Mouse (Mus musculus): Measurements from ENCODE around the gene Dpf3. TPM values are rescaled to one million over a fixed set of nuclear protein-coding genes. Genes with fewer than 3 reads are reported as not detected.

Dpf3 gene
- polyA plus RNA-seq (2015; fragmentation: Nextera tagmentation; extraction: Ambion mirVana), result 12.2 and 14.3 TPM in 2 replicates

DNA sequence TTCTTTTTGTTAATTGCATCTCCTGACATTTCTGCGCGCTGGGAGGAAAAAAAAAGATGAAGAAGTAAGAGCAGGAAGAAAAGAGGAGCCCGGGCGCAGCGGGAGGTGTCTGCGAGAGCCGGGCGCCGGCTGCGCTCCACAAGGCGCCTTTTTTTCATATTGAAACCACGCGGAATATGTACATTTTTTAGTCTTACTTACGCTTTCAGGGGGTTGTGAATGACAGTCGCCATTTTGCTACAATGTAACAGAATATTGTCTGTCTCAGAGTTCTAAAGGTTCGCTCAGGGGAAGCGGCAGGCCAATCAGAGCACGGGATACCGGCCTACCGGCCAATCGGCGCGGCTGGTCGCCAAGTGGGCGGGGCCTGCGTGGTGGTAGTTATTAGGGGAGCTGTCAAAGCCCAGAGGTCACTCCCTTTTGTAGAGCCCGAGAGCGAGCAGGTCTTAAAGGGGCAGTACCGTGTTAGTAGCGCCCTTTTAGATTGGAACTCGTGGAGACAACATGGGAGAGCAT, at the start of gene Dpf3:
Dpf3 (minus strand) TSS at position 241 of the 516 bp plus-strand sequence.
- H3K27me3 ChIP-seq (ENCODE audit: insufficient read depth, low read length), result peaks cover 2% of the 10 kb centered on the region; the same call in 1 of the 2 replicates
- H3K4me1 ChIP-seq (ENCODE audit: insufficient read depth, low read length), result peaks cover 28% of the 10 kb centered on the region
- H3K9ac ChIP-seq (replicated peaks; ENCODE audit: low read length), result peak within 1 kb of the TSS; percentile 82
- peak within 1 kb of the TSS; percentile 83 for H3K4me3 ChIP-seq (ENCODE audit: low read length)
- H3K27ac ChIP-seq (ENCODE audit: low read length), result peak within 1 kb of the TSS; percentile 90
- peak; percentile 97 for ATAC-seq (ENCODE audit: low FRiP score, low TSS enrichment)
- H3K36me3 ChIP-seq (ENCODE audit: insufficient read depth, low read length), result no peaks in the 10 kb centered on the region
- peak within 1 kb of the TSS; percentile 99 for H3K4me2 ChIP-seq (replicated peaks; ENCODE audit: low read depth, low read length)
- H3K9me3 ChIP-seq (ENCODE audit: low read length), result peaks cover 4% of the 10 kb centered on the region; the same call in 1 of the 2 replicates
- WGBS, result under 1% methylated on average over 31 of the region's 31 CpGs

DNA sequence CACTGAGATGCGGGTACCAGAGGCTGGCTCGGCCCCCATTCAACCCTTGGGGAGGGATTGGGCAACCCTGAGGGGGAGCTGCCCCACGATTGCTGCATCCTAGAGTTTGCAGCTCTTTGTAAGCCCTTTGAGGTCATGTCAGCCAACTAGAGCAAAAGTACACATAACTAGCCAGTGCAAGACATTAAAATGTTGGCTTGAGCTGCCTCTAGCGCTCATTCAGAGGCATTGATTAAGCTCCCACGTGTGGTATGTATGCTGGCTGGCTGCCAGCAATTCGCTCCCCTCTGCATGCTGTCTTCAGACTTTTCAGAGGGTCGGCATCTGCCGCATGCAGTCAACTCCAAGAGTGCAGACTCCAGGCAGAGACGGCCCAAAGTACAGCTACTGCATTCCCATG, 48.5 kb upstream of the Dpf3 start:
- Histone ChIP-seq H3K27me3 (ENCODE audit: insufficient read depth, low read length) (no peaks in the 10 kb centered on the region), H3K4me2 (replicated peaks; ENCODE audit: low read depth, low read length) (no peak overlapping the region), H3K4me3 (ENCODE audit: low read length) (no peak overlapping the region), H3K9me3 (ENCODE audit: low read length) (no peaks in the 10 kb centered on the region), H3K9ac (replicated peaks; ENCODE audit: low read length) (no peak overlapping the region), H3K27ac (ENCODE audit: low read length) (no peak overlapping the region), H3K36me3 (ENCODE audit: insufficient read depth, low read length) (peaks cover 51% of the 10 kb centered on the region), H3K4me1 (ENCODE audit: insufficient read depth, low read length) (no peaks in the 10 kb centered on the region)
- 63% methylated on average over 9 of the region's 9 CpGs for WGBS
- no peak for ATAC-seq (ENCODE audit: low FRiP score, low TSS enrichment)

DNA sequence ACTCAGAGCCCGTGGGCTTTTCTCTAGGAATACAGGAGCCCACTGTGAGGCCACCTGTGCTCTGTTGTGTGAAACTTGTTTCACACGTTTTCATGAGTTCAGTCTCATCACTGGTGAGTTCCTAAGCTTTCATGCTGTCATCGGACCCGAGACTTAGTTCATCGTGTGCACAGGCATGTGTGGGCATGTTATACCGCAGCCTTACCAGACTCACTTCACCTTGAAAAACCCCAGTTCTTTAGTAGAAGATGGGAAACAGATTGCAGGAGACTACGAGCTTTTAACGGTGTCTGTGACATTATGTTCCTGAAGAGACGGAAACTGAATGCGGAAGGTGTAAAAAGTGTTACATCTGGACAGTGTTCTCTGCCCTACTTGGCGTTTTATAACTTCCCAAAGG, 47.9 kb upstream of the Dpf3 start:
- 86% methylated on average over 11 of the region's 11 CpGs for WGBS
- no peaks in the 10 kb centered on the region for H3K27me3 ChIP-seq (ENCODE audit: insufficient read depth, low read length)

DNA sequence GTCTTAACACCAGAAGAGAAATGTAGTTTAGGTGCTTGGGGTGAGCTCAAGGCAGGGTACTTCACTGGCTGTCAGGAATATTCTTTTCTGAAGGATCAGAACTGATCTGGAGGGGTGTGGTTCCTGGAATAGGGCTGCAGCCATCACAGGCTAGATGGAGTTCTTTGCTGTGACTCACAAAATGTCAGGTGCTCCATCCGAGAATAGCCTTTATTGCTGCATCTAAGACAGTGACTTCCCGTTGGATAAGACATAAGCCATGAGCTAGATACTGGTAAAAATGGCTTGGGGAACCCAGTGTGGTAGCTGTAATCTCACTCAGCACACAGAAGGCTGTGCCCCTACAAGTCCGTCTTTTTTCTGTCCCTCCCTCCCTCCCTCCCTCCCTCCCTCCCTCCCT, 46.7 kb upstream of the Dpf3 start:
- Histone ChIP-seq H3K36me3 (ENCODE audit: insufficient read depth, low read length) (peaks cover 40% of the 10 kb centered on the region), H3K27ac (ENCODE audit: low read length) (no peak overlapping the region), H3K4me1 (ENCODE audit: insufficient read depth, low read length) (no peaks in the 10 kb centered on the region), H3K4me3 (ENCODE audit: low read length) (no peak overlapping the region), H3K27me3 (ENCODE audit: insufficient read depth, low read length) (no peaks in the 10 kb centered on the region), H3K9me3 (ENCODE audit: low read length) (no peaks in the 10 kb centered on the region), H3K4me2 (replicated peaks; ENCODE audit: low read depth, low read length) (no peak overlapping the region), H3K9ac (replicated peaks; ENCODE audit: low read length) (no peak overlapping the region)
- ATAC-seq (ENCODE audit: low FRiP score, low TSS enrichment), result no peak
- 79% methylated on average over 3 of the region's 3 CpGs for WGBS

More for the DNA sequence above, 47.9 kb upstream of the Dpf3 start:
- no peak for ATAC-seq (ENCODE audit: low FRiP score, low TSS enrichment)
- no peak overlapping the region for H3K4me3 ChIP-seq (ENCODE audit: low read length)
- no peaks in the 10 kb centered on the region for H3K4me1 ChIP-seq (ENCODE audit: insufficient read depth, low read length)
- peaks cover 46% of the 10 kb centered on the region for H3K36me3 ChIP-seq (ENCODE audit: insufficient read depth, low read length)
- H3K4me2 ChIP-seq (replicated peaks; ENCODE audit: low read depth, low read length), result no peak overlapping the region
- H3K27ac ChIP-seq (ENCODE audit: low read length), result no peak overlapping the region
- H3K9me3 ChIP-seq (ENCODE audit: low read length), result no peaks in the 10 kb centered on the region
- no peak overlapping the region for H3K9ac ChIP-seq (replicated peaks; ENCODE audit: low read length)

DNA sequence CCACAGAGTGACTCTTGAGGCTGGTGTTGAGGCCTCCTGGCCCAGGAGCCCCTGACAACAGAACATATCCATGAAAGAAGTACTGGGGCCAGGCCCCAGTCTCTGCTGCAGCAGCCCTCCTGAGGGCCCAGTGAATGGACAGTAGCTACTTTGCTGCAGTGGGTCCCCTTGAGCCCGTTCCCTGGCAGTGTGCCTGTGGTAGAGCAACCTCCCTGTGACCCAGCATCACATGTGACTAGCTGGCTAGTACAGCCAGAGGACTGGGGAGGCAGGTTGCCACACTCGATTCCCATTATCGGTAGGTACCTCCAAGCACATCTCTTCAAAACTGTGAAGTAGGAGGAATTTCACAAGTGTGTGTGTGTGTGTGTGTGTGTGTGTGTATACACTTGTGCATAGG, 45.5 kb upstream of the Dpf3 start:
- H3K4me2 ChIP-seq (replicated peaks; ENCODE audit: low read depth, low read length), result no peak overlapping the region
- H3K4me1 ChIP-seq (ENCODE audit: insufficient read depth, low read length), result no peaks in the 10 kb centered on the region
- peaks cover 34% of the 10 kb centered on the region for H3K36me3 ChIP-seq (ENCODE audit: insufficient read depth, low read length)
- no peak overlapping the region for H3K27ac ChIP-seq (ENCODE audit: low read length)
- no peaks in the 10 kb centered on the region for H3K27me3 ChIP-seq (ENCODE audit: insufficient read depth, low read length)
- ATAC-seq (ENCODE audit: low FRiP score, low TSS enrichment), result no peak
- no peaks in the 10 kb centered on the region for H3K9me3 ChIP-seq (ENCODE audit: low read length)
- no peak overlapping the region for H3K4me3 ChIP-seq (ENCODE audit: low read length)
- WGBS, result 87% methylated on average over 3 of the region's 3 CpGs
- H3K9ac ChIP-seq (replicated peaks; ENCODE audit: low read length), result no peak overlapping the region

DNA sequence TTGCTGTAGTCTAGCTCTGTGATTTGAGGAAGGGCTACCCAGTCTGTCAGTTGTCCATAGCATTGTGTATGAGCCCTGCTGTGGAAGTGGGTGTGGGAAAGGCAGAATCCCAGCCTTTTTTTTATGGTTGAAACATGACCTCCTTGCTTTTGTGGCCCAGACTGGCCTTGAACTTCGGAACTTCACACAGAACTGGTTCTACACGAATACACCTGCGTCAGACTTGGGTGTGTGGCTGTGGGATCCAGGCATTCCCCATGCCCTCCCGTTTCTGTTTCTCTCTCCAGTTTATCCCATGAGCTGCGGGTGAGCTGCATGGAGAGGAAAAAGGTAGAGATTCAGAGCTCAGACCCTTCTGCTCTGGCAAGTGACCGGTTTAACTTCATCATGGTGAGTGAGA, 44.5 kb upstream of the Dpf3 start:
- Histone ChIP-seq H3K36me3 (ENCODE audit: insufficient read depth, low read length) (peaks cover 36% of the 10 kb centered on the region), H3K4me1 (ENCODE audit: insufficient read depth, low read length) (no peaks in the 10 kb centered on the region), H3K4me2 (replicated peaks; ENCODE audit: low read depth, low read length) (no peak overlapping the region), H3K9ac (replicated peaks; ENCODE audit: low read length) (no peak overlapping the region), H3K27me3 (ENCODE audit: insufficient read depth, low read length) (no peaks in the 10 kb centered on the region), H3K27ac (ENCODE audit: low read length) (no peak overlapping the region), H3K9me3 (ENCODE audit: low read length) (no peaks in the 10 kb centered on the region), H3K4me3 (ENCODE audit: low read length) (no peak overlapping the region)
- WGBS, result 82% methylated on average over 6 of the region's 6 CpGs
- no peak for ATAC-seq (ENCODE audit: low FRiP score, low TSS enrichment)

DNA sequence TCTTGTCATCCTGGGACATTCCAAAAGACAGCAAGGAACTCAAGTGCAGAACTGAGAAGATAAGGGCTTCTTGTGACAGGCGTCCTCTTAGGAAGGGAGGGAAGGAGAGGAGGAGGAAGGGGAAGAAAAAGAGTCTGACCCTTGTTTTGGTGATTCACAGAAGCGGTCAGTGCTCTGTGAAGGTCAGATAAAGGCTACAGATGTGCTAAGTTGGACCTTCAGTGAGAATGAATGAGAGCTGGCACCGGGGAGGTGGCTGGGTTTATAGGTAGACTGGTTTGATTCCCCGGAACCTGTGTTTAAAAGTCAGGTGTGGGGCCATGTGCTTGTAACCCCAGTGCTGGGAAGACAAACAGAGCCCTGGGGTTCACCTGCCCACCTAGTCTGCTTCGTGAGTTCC, 41.1 kb upstream of the Dpf3 start:
- Histone ChIP-seq H3K4me3 (ENCODE audit: low read length) (no peak overlapping the region), H3K9me3 (ENCODE audit: low read length) (no peaks in the 10 kb centered on the region), H3K4me1 (ENCODE audit: insufficient read depth, low read length) (no peaks in the 10 kb centered on the region), H3K9ac (replicated peaks; ENCODE audit: low read length) (no peak overlapping the region), H3K4me2 (replicated peaks; ENCODE audit: low read depth, low read length) (no peak overlapping the region), H3K36me3 (ENCODE audit: insufficient read depth, low read length) (peaks cover 23% of the 10 kb centered on the region), H3K27me3 (ENCODE audit: insufficient read depth, low read length) (no peaks in the 10 kb centered on the region), H3K27ac (ENCODE audit: low read length) (no peak overlapping the region)
- ATAC-seq (ENCODE audit: low FRiP score, low TSS enrichment), result no peak
- WGBS, result 85% methylated on average over 5 of the region's 5 CpGs

DNA sequence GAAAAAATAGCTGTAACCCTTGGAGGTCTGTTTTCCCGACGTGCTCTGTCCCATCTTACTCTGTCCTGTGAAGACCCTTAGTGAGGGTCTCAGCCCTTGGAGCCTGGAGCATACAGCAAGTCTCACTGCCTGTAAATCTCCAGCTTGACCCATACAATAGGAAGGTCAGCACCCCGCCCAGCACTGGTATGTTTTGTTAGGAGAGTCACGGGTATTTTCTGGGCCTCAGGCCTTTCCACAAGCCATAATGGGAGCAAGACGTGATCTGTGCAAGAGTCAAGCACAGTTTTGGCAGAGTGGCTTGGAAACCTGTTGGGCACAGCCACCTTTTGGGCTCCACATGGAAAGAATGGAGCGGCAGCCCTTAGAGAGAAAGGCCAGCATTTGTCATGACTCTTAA, 40.3 kb upstream of the Dpf3 start:
- no peak overlapping the region for H3K9ac ChIP-seq (replicated peaks; ENCODE audit: low read length)
- WGBS, result 58% methylated on average over 6 of the region's 6 CpGs
- no peaks in the 10 kb centered on the region for H3K9me3 ChIP-seq (ENCODE audit: low read length)
- H3K27me3 ChIP-seq (ENCODE audit: insufficient read depth, low read length), result no peaks in the 10 kb centered on the region
- H3K27ac ChIP-seq (ENCODE audit: low read length), result no peak overlapping the region
- no peak overlapping the region for H3K4me3 ChIP-seq (ENCODE audit: low read length)
- H3K4me1 ChIP-seq (ENCODE audit: insufficient read depth, low read length), result no peaks in the 10 kb centered on the region
- ATAC-seq (ENCODE audit: low FRiP score, low TSS enrichment), result no peak
- peaks cover 15% of the 10 kb centered on the region for H3K36me3 ChIP-seq (ENCODE audit: insufficient read depth, low read length)
- no peak overlapping the region for H3K4me2 ChIP-seq (replicated peaks; ENCODE audit: low read depth, low read length)

DNA sequence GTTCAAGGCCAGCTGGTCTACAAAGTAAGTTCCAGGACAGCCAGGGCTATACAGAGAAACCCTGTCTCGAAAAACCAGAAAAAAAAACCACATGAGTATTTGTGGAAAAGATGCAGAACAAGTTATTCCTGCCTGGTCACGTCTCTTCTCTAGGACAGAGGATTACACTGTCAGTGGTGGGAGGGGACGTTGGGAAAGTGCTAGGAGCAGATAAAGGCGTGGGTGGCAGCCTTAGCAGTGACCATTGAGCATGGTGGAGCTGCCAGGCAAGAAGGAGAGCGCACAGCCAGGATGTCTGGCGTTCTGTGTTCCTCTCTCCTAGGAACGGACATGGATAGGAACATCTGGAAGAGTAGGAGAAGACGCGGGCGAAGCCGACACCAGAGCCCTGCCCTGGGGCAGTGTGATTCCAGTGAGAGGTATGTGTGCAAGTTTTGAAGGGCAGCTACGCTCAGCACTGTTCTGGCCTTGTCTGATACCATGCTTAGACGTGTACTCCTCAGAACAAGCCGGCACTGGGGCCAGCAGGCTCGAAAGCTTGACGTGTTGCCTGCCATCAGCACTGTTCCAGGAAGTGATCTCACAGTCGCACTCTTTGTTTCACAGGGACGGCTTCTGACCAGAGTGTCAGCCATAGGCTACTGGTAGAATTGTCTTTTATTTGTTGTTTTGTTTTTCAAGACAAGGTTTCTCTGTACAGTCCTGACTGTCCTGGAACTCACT, 38.5 kb upstream of the Dpf3 start:
- no peak for ATAC-seq (ENCODE audit: low FRiP score, low TSS enrichment)
- WGBS, result 80% methylated on average over 18 of the region's 18 CpGs
- no peaks in the 10 kb centered on the region for H3K9me3 ChIP-seq (ENCODE audit: low read length)
- peaks cover 7% of the 10 kb centered on the region for H3K4me1 ChIP-seq (ENCODE audit: insufficient read depth, low read length)
- H3K27me3 ChIP-seq (ENCODE audit: insufficient read depth, low read length), result no peaks in the 10 kb centered on the region
- no peak overlapping the region for H3K27ac ChIP-seq (ENCODE audit: low read length)
- no peak overlapping the region for H3K4me2 ChIP-seq (replicated peaks; ENCODE audit: low read depth, low read length)
- no peak overlapping the region for H3K4me3 ChIP-seq (ENCODE audit: low read length)
- H3K36me3 ChIP-seq (ENCODE audit: insufficient read depth, low read length), result peaks cover 10% of the 10 kb centered on the region; the same call in 1 of the 2 replicates
- no peak overlapping the region for H3K9ac ChIP-seq (replicated peaks; ENCODE audit: low read length)

DNA sequence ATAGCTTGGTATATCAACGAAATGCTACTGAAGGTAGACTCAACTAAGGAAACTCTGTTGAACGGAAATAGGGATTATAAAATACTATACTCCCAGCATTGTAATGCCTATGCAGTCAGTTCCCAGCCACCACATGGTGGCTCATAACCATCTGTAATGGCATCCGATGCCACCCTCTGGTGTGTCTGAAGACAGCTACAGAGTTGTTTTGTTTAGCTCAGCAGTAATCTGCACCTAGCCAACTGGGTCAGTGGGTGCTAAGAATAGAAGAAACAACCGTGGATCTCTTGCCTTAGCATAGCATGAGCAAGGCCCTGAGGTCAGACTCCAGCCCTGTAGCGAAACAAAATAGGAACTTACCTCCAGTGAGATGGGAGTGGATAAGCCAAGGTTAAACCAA, 36.8 kb upstream of the Dpf3 start:
- ATAC-seq (ENCODE audit: low FRiP score, low TSS enrichment), result no peak
- WGBS, result 75% methylated on average over 5 of the region's 5 CpGs
- H3K4me1 ChIP-seq (ENCODE audit: insufficient read depth, low read length), result peaks cover 8% of the 10 kb centered on the region

More for the DNA sequence above, 36.8 kb upstream of the Dpf3 start:
- no peak overlapping the region for H3K4me3 ChIP-seq (ENCODE audit: low read length)
- H3K9me3 ChIP-seq (ENCODE audit: low read length), result no peaks in the 10 kb centered on the region
- H3K4me2 ChIP-seq (replicated peaks; ENCODE audit: low read depth, low read length), result no peak overlapping the region
- H3K27me3 ChIP-seq (ENCODE audit: insufficient read depth, low read length), result no peaks in the 10 kb centered on the region
- no peak overlapping the region for H3K27ac ChIP-seq (ENCODE audit: low read length)
- peaks cover 3% of the 10 kb centered on the region; the same call in 1 of the 2 replicates for H3K36me3 ChIP-seq (ENCODE audit: insufficient read depth, low read length)
- H3K9ac ChIP-seq (replicated peaks; ENCODE audit: low read length), result no peak overlapping the region

All from kidney, embryonic 16.5 days (tissue).